Mouse (Mus musculus) forebrain, embryonic 10.5 days (tissue): ENCODE results near the gene Smpdl3b. TPM values are rescaled to one million over a fixed set of nuclear protein-coding genes. Genes with fewer than 3 reads are reported as not detected.

ENCODE experiments used
- DNase-seq: peaks from one replicate; pipeline ENCODE4 v3.0.0-alpha.2; 2017; ENCODE audit warnings: low spot score; ENCODE audit errors: extremely low spot score
- H3K27ac ChIP-seq: fragments of 300-500 bp; sonication (generic); 2 replicates; pipeline ENCODE4 v1.5.1; 2016; ENCODE audit warnings: mild to moderate bottlenecking
- H3K27me3 ChIP-seq: fragments of 300-500 bp; sonication (generic); 2 replicates; pipeline ENCODE4 v1.6.1; 2016; ENCODE audit warnings: mild to moderate bottlenecking; ENCODE audit not compliant: poor library complexity, severe bottlenecking
- H3K36me3 ChIP-seq: fragments of 300-500 bp; sonication (generic); replicated peaks from 2 replicates; pipeline ENCODE4 v1.6.1; 2016; ENCODE audit warnings: mild to moderate bottlenecking, moderate library complexity
- H3K4me1 ChIP-seq: fragments of 300-500 bp; sonication (generic); 2 replicates; pipeline ENCODE4 v1.6.1; 2016
- H3K4me3 ChIP-seq: fragments of 300-500 bp; sonication (generic); 2 replicates; pipeline ENCODE4 v1.5.1; 2016; ENCODE audit warnings: mild to moderate bottlenecking, moderate library complexity
- H3K9me3 ChIP-seq: fragments of 300-500 bp; sonication (generic); 2 replicates; pipeline ENCODE4 v1.6.1; 2016; ENCODE audit warnings: mild to moderate bottlenecking, moderate library complexity
- WGBS: fragments of 180-500 bp; shearing (Covaris S2); methylation state at CpG from one replicate; pipeline ENCODE4 v1.1.7; 2016; 5-methylcytosine and 5-hydroxymethylcytosine counted together
- polyA plus RNA-seq: library from polyadenylated mRNA; unstranded; fragments of >200 nt; fragmentation: Nextera tagmentation; extraction: Ambion mirVana; gene quantifications from 2 replicates; pipeline ENCODE4 v1.2.1, GENCODE M21; 2016

The Smpdl3b gene
- polyA plus RNA-seq, 1 experiment from 2014 or later = 4.9 TPM

DNA sequence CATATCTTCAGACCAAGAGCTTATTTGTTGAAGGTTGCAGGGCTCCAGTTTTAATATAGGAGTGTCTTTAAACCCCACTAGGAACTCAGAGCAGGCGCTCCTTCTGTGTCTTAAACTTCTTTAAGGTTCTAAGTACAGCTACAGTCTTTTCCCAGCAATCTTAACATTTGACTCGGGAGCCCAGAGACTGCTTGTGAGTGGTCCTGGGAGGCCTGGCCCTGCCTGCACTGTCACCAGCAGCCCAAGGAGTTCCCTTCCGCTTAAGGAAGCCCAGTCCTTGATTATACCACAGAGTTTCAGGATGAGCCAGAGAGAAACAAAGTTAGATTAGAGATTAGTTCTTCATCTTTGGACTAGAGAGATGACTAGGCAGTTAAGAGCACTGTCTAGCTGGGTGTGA is 63.7 kb downstream of the Smpdl3b start:
- DNase-seq = no peak
- WGBS = 93% methylated on average over 3 of the region's 3 CpGs
- Histone ChIP-seq H3K9me3 (no peaks in the 10 kb centered on the region), H3K36me3 (peaks cover 79% of the 10 kb centered on the region), H3K27me3 (no peaks in the 10 kb centered on the region), H3K27ac (no peak overlapping the region), H3K4me1 (no peaks in the 10 kb centered on the region), H3K4me3 (no peak overlapping the region)

DNA sequence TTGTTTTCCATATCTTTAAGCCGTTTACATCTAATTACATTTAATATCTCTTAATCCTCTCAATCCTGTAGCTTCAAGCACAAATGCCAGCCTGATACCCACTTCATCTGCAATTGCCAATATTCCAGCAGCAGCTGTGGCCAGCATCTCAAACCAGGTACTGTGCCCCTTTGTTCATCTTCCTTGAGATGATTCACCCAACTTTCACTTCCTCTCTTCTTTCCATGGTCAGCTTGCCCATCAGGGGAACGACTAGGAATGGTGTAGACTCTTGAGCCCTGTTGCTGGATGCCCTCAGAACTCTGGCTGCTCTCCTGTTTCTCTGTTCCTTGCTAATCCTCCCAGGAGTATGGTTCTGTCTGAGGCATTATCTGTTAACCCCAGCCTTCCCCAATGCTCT is 67.4 kb downstream of the Smpdl3b start:
- WGBS = 89% methylated on average over 2 of the region's 2 CpGs
- Histone ChIP-seq H3K27ac (no peak overlapping the region), H3K4me3 (no peak overlapping the region), H3K36me3 (peaks cover 76% of the 10 kb centered on the region), H3K27me3 (no peaks in the 10 kb centered on the region), H3K4me1 (no peaks in the 10 kb centered on the region), H3K9me3 (no peaks in the 10 kb centered on the region)
- no peak for DNase-seq

Other genes with a start within 250 kb of the Smpdl3b start
- 12.0 and 13.5 TPM in 2 replicates for gene Sesn2, start 246.8 kb downstream of the Smpdl3b start, polyA plus RNA-seq
- 896 and 909 TPM in 2 replicates for gene Atpif1, start 223.6 kb downstream of the Smpdl3b start, polyA plus RNA-seq
- gene Dnajc8, start 221.7 kb downstream of the Smpdl3b start, polyA plus RNA-seq = 211 and 220 TPM in 2 replicates
- 0.28 and 0.32 TPM in 2 replicates for gene Ptafr, start 193.2 kb downstream of the Smpdl3b start, polyA plus RNA-seq
- 35.6 and 39.1 TPM in 2 replicates for gene Eya3, start 118.3 kb downstream of the Smpdl3b start, polyA plus RNA-seq
- gene Xkr8, start 24.7 kb downstream of the Smpdl3b start, polyA plus RNA-seq = 4.4 and 5.0 TPM in 2 replicates
- 221 and 222 TPM in 2 replicates for gene Rpa2, start 11.1 kb upstream of the Smpdl3b start, polyA plus RNA-seq
- gene Themis2, start 39.1 kb upstream of the Smpdl3b start, polyA plus RNA-seq = 0.89 and 0.93 TPM in 2 replicates
- 85.0 and 88.9 TPM in 2 replicates for gene Ppp1r8, start 85.9 kb upstream of the Smpdl3b start, polyA plus RNA-seq
- gene Stx12, start 127.3 kb upstream of the Smpdl3b start, polyA plus RNA-seq = 52.8 and 53.9 TPM in 2 replicates
- 29.7 and 32.2 TPM in 2 replicates for gene Fam76a, start 165.3 kb upstream of the Smpdl3b start, polyA plus RNA-seq
- gene Fgr, start 216.8 kb upstream of the Smpdl3b start, polyA plus RNA-seq = 0.06 and 0.11 TPM in 2 replicates